In genomic region chr15:100905006-100905405, GRCm38 (mm10) we compare ENCODE assay signal across 13 mouse cellular contexts. TPM values are rescaled to one million over a fixed set of nuclear protein-coding genes. Genes with fewer than 3 reads are reported as not detected.
DNase-seq lines count a peak whose midpoint lies in the region; ATAC-seq lines count a peak whose summit lies in the region.
"Had no signal": no experiment of that assay in that cellular context is flagged by ENCODE, and none has a peak within 500 bp of the region (broad histone marks: within the 10 kb centered on the region; RNA-seq: fewer than 3 reads in every experiment).

No protein-coding gene starts in this region.

- peak; percentile 99 for ATAC-seq in inflammation-experienced regulatory T-cells, adult 6 months
- ATAC-seq in frontal cortex, adult (ENCODE audit: low TSS enrichment): no peak

- intact Hi-C loops in left cerebral cortex, postnatal 10 days (cut with DNase I): no loop called here

- DNase-seq in adrenal gland, postnatal 14 days: peak; percentile 26
- no peak for DNase-seq in adrenal gland, postnatal 36 days
- DNase-seq in CD4-positive, CD25-positive, alpha-beta regulatory T cell, adult 2 months (ENCODE audit: low read depth, low spot score): peak; percentile 89
- DNase-seq in thymus, adult 18-20 months: peak; percentile 53 to 76
- DNase-seq in urinary bladder, adult 2 months (ENCODE audit: low spot score): no peak
- DNase-seq in left cerebral cortex, postnatal 10 days (ENCODE audit: extremely low spot score in 1 of 2, low spot score in 2 of 2): no peak
- DNase-seq: cerebellum, adult 9-11 months; gastrocnemius, adult 2 months; kidney, postnatal 10 days; layer of hippocampus, adult 9-11 months; retina, postnatal 1 day had no signal

RNA-seq across cellular contexts. Expression of gene Scn8a, which starts 35.3 kb away (rescaled TPM):
- total RNA-seq in adrenal gland, postnatal 14 days (2021): 4.2 and 4.7 TPM in 2 replicates
- 1 to 10 TPM; 2.8 to 3.1 TPM for total RNA-seq in adrenal gland, postnatal 36 days (2021)
- polyA plus RNA-seq in inflammation-experienced regulatory T-cells, adult 6 months (2017; shearing (Covaris generic)): 1 to 10 TPM in 1 of 3 experiments, under 1 TPM in 2; 0.14 to 1.1 (median 0.78) TPM
- polyA plus RNA-seq in urinary bladder, adult 2 months (2012; rRNA removed): 0.41 and 0.48 TPM in 2 replicates
- 100 to 1,000 TPM; 164 to 171 TPM for total RNA-seq in left cerebral cortex, postnatal 10 days (2021)

Comparison
In these comparisons a context has a peak if more than half of its experiments do, and no peak if none do; other contexts are left out.
1. DNase-seq: peak in adrenal gland, postnatal 14 days (single experiment), CD4-positive, CD25-positive, alpha-beta regulatory T cell, adult 2 months (single experiment) and thymus, adult 18-20 months (2 of 2); none in adrenal gland, postnatal 36 days (0 of 2), urinary bladder, adult 2 months (single experiment) and left cerebral cortex, postnatal 10 days (0 of 2).
2. RNA of gene Scn8a, which starts 35.3 kb away (total RNA-seq): 164 to 171 TPM in left cerebral cortex, postnatal 10 days; 4.2 to 4.7 TPM in adrenal gland, postnatal 14 days and 2.8 to 3.1 TPM in adrenal gland, postnatal 36 days; every median in the first group is over 10 times any median in the second.